Mouse (Mus musculus) right cerebral cortex, postnatal 10 days (tissue): ENCODE measurements around the gene Vsir.

Source experiments
- DNase-seq, 2 experiments: peaks; one replicate each; pipeline ENCODE4 v3.0.0; 2021; ENCODE audit warnings: low spot score in 2 of 2

The Vsir gene

GRCm38 (mm10) chr10:60353241-60354002 is 6.8 kb downstream of the Vsir start:
- no peak for DNase-seq

GRCm38 (mm10) chr10:60354003-60354325 is 7.3 kb downstream of the Vsir start:
- DNase-seq, result no peak

- DNase-seq, result no peak
These were observed 8.4 kb downstream of the Vsir start for GRCm38 (mm10) chr10:60354881-60355677.

- no peak for DNase-seq
These were observed 10.8 kb downstream of the Vsir start for GRCm38 (mm10) chr10:60357441-60357840.

GRCm38 (mm10) chr10:60357901-60358300 is 11.2 kb downstream of the Vsir start:
- no peak for DNase-seq

GRCm38 (mm10) chr10:60358776-60359175 is 12.1 kb downstream of the Vsir start:
- no peak for DNase-seq

GRCm38 (mm10) chr10:60361615-60362309 is 15.1 kb downstream of the Vsir start:
- DNase-seq, result no peak

GRCm38 (mm10) chr10:60362310-60362628 is 15.6 kb downstream of the Vsir start:
- DNase-seq, result no peak

GRCm38 (mm10) chr10:60363426-60363825 is 16.8 kb downstream of the Vsir start:
- DNase-seq, result no peak

GRCm38 (mm10) chr10:60367145-60367544 is 20.5 kb downstream of the Vsir start:
- DNase-seq, result no peak

- DNase-seq, result no peak
These were observed 21.3 kb downstream of the Vsir start for GRCm38 (mm10) chr10:60367904-60368303.

GRCm38 (mm10) chr10:60369405-60369804 is 22.8 kb downstream of the Vsir start:
- DNase-seq, result no peak

- peak; percentile 76 to 81 for DNase-seq
These were observed 23.4 kb downstream of the Vsir start for GRCm38 (mm10) chr10:60370098-60370497.

GRCm38 (mm10) chr10:60370601-60371061 is 24.0 kb downstream of the Vsir start:
- no peak for DNase-seq

- DNase-seq, result peak in 1 of 2 experiments; percentile 50
These were observed 25.1 kb downstream of the Vsir start for GRCm38 (mm10) chr10:60371596-60372386.

GRCm38 (mm10) chr10:60373543-60373936 is 26.9 kb downstream of the Vsir start:
- no peak for DNase-seq

GRCm38 (mm10) chr10:60373937-60374578 is 27.4 kb downstream of the Vsir start:
- no peak for DNase-seq

GRCm38 (mm10) chr10:60376704-60377103 is 30.1 kb downstream of the Vsir start:
- DNase-seq, result no peak

GRCm38 (mm10) chr10:60379419-60379957 is 32.8 kb downstream of the Vsir start:
- no peak for DNase-seq

- no peak for DNase-seq
These were observed 33.6 kb downstream of the Vsir start for GRCm38 (mm10) chr10:60380229-60380628.
